ENCODE assay signal across 8 mouse cellular contexts in genomic region chr6:91515545-91516449, GRCm38 (mm10). TPM values are rescaled to one million over a fixed set of nuclear protein-coding genes. Genes with fewer than 3 reads are reported as not detected.
DNase-seq lines count a peak whose midpoint lies in the region; ATAC-seq and TF ChIP-seq lines count a peak whose summit lies in the region.

Xpc (minus strand) TSS chr6:91515888.
Lsm3 (plus strand) TSS chr6:91515928.

- H3K4me3 ChIP-seq in heart, embryonic 12.5 days = peak within 1 kb of the TSS; percentile 89
- peak within 1 kb of the TSS; percentile 88 for H3K4me3 ChIP-seq in kidney, postnatal 0 days (replicated peaks; ENCODE audit: low read depth, low read length)
- peak within 1 kb of the TSS; percentile 83 for H3K4me3 ChIP-seq in liver, embryonic 11.5 days (ENCODE audit: low read depth, low read length)
- peak within 1 kb of the TSS; percentile 90 for H3K4me3 ChIP-seq in stomach, embryonic 14.5 days (ENCODE audit: low read depth, low read length)

- H3K9me3 ChIP-seq in heart, embryonic 12.5 days (replicated peaks) = no peaks in the 10 kb centered on the region
- H3K9me3 ChIP-seq in kidney, postnatal 0 days (replicated peaks; ENCODE audit: low read length) = no peaks in the 10 kb centered on the region
- no peaks in the 10 kb centered on the region for H3K9me3 ChIP-seq in liver, embryonic 11.5 days (ENCODE audit: control insufficient read depth, low read length)
- no peaks in the 10 kb centered on the region for H3K9me3 ChIP-seq in stomach, embryonic 14.5 days (ENCODE audit: control insufficient read depth, low read depth, low read length)

- H3K4me1 ChIP-seq in heart, embryonic 12.5 days (replicated peaks) = peaks cover 29% of the 10 kb centered on the region
- peaks cover 7% of the 10 kb centered on the region; the same call in 1 of the 2 replicates for H3K4me1 ChIP-seq in kidney, postnatal 0 days (replicated peaks; ENCODE audit: insufficient read depth, low read length)
- H3K4me1 ChIP-seq in liver, embryonic 11.5 days (replicated peaks; ENCODE audit: control insufficient read depth, insufficient read depth, low read length) = peaks cover 14% of the 10 kb centered on the region
- H3K4me1 ChIP-seq in stomach, embryonic 14.5 days (ENCODE audit: control insufficient read depth, insufficient read depth, low read length) = peaks cover 11% of the 10 kb centered on the region

- peaks cover 32% of the 10 kb centered on the region for H3K36me3 ChIP-seq in heart, embryonic 12.5 days
- peaks cover 22% of the 10 kb centered on the region; the same call in 1 of the 2 replicates for H3K36me3 ChIP-seq in kidney, postnatal 0 days (ENCODE audit: insufficient read depth, low read length)
- peaks cover 18% of the 10 kb centered on the region for H3K36me3 ChIP-seq in liver, embryonic 11.5 days (ENCODE audit: control insufficient read depth, insufficient read depth, low read length)
- H3K36me3 ChIP-seq in stomach, embryonic 14.5 days (ENCODE audit: control insufficient read depth, insufficient read depth, low read length) = peaks cover 27% of the 10 kb centered on the region

- peak within 1 kb of the TSS; percentile 90 for H3K9ac ChIP-seq in heart, embryonic 12.5 days
- H3K9ac ChIP-seq in kidney, postnatal 0 days (ENCODE audit: low read depth, low read length) = peak within 1 kb of the TSS; percentile 88
- H3K9ac ChIP-seq in liver, embryonic 11.5 days (ENCODE audit: low read depth, low read length) = peak within 1 kb of the TSS; percentile 92
- peak within 1 kb of the TSS; percentile 76 for H3K9ac ChIP-seq in stomach, embryonic 14.5 days (replicated peaks; ENCODE audit: low read depth, low read length)

- peak within 1 kb of the TSS; percentile 94 for H3K4me2 ChIP-seq in heart, embryonic 12.5 days
- H3K4me2 ChIP-seq in kidney, postnatal 0 days (ENCODE audit: low read length) = peak within 1 kb of the TSS; percentile 89
- H3K4me2 ChIP-seq in liver, embryonic 11.5 days = peak within 1 kb of the TSS; percentile 77
- H3K4me2 ChIP-seq in stomach, embryonic 14.5 days (replicated peaks; ENCODE audit: low read depth, low read length) = peak within 1 kb of the TSS; percentile 52

- no peaks in the 10 kb centered on the region for H3K27me3 ChIP-seq in heart, embryonic 12.5 days (replicated peaks)
- H3K27me3 ChIP-seq in kidney, postnatal 0 days (ENCODE audit: insufficient read depth, low read length) = no peaks in the 10 kb centered on the region
- no peaks in the 10 kb centered on the region for H3K27me3 ChIP-seq in liver, embryonic 11.5 days (replicated peaks; ENCODE audit: control insufficient read depth, insufficient read depth, low read length)
- no peaks in the 10 kb centered on the region for H3K27me3 ChIP-seq in stomach, embryonic 14.5 days (ENCODE audit: control insufficient read depth, insufficient read depth, low read length)

- peak; percentile 98 for DNase-seq in CD4-positive helper T cell, adult 2 months (ENCODE audit: low read depth, low spot score)
- DNase-seq in brain, embryonic 18.5 days (ENCODE audit: low read depth, low spot score) = peak; percentile 92
- peak; percentile 98 for DNase-seq in kidney, postnatal 0 days (ENCODE audit: low spot score)
- DNase-seq in liver, embryonic 11.5 days (ENCODE audit: low spot score) = peak; percentile 99
- DNase-seq in naive thymus-derived CD4-positive, alpha-beta T cell, adult 2 months (ENCODE audit: low read depth) = peak; percentile 99

- peak; percentile 95 for ATAC-seq in erythroid progenitor cell, adult 5-6 weeks (replicated peaks; ENCODE audit: low FRiP score, poor library complexity, severe bottlenecking)
- peak; percentile 99 for ATAC-seq in heart, embryonic 12.5 days (ENCODE audit: insufficient number of reproducible peaks, low FRiP score)
- ATAC-seq in kidney, postnatal 0 days (replicated peaks; ENCODE audit: low FRiP score, low read depth) = peak; percentile 98
- ATAC-seq in liver, embryonic 11.5 days (replicated peaks; ENCODE audit: low FRiP score) = peak; percentile 98
- ATAC-seq in stomach, embryonic 14.5 days (ENCODE audit: insufficient number of reproducible peaks, insufficient read depth, low FRiP score, low read depth) = peak; percentile 98

- TF ChIP-seq CTCF in kidney, postnatal 0 days (IDR thresholded peaks at IDR 0.05; ENCODE audit: low read depth) = 0 out of 2 replicates have a peak, but pooled peaks have one; percentile 19

- peak within 1 kb of the TSS; percentile 60 for H3K27ac ChIP-seq in heart, embryonic 12.5 days (ENCODE audit: poor library complexity, severe bottlenecking)
- peak within 1 kb of the TSS; percentile 79 for H3K27ac ChIP-seq in kidney, postnatal 0 days
- peak within 1 kb of the TSS; percentile 1; the same call in 1 of the 2 replicates for H3K27ac ChIP-seq in liver, embryonic 11.5 days (ENCODE audit: low read depth, low read length)
- H3K27ac ChIP-seq in stomach, embryonic 14.5 days (ENCODE audit: low read length) = peak within 1 kb of the TSS; percentile 62

- WGBS in heart, embryonic 12.5 days = under 1% methylated on average over 80 of the region's 80 CpGs
- under 1% methylated on average over 80 of the region's 80 CpGs for WGBS in kidney, postnatal 0 days
- under 1% methylated on average over 80 of the region's 80 CpGs for WGBS in liver, embryonic 11.5 days
- under 1% methylated on average over 78 of the region's 80 CpGs for WGBS in stomach, embryonic 14.5 days

RNA-seq across cellular contexts. Expression of gene Xpc, which starts in this region (rescaled TPM):
- total RNA-seq in erythroid progenitor cell, adult 5-6 weeks (2015; ENCODE audit: low replicate concordance) = 3.2 and 5.4 TPM in 2 replicates
- total RNA-seq in erythroid progenitor cell, adult 5-6 weeks (2017; ENCODE audit: low replicate concordance) = 4.7 and 6.4 TPM in 2 replicates
- polyA plus RNA-seq in heart, embryonic 12.5 days (2016; fragmentation: Nextera tagmentation; extraction: Ambion mirVana) = 13.4 and 14.4 TPM in 2 replicates
- polyA plus RNA-seq in kidney, postnatal 0 days (2015; fragmentation: Nextera tagmentation; extraction: Ambion mirVana) = 29.2 and 29.4 TPM in 2 replicates
- 13.2 and 13.4 TPM in 2 replicates for polyA plus RNA-seq in liver, embryonic 11.5 days (2014; fragmentation: Nextera tagmentation; extraction: Ambion mirVana)
- polyA plus RNA-seq in stomach, embryonic 14.5 days (2014; fragmentation: Nextera tagmentation; extraction: Ambion mirVana) = 15.8 and 17.7 TPM in 2 replicates

RNA-seq across cellular contexts. Expression of gene Lsm3, which starts in this region (rescaled TPM):
- total RNA-seq in erythroid progenitor cell, adult 5-6 weeks (2015; ENCODE audit: low replicate concordance) = 92.6 and 97.3 TPM in 2 replicates
- total RNA-seq in erythroid progenitor cell, adult 5-6 weeks (2017; ENCODE audit: low replicate concordance) = 114 and 121 TPM in 2 replicates
- polyA plus RNA-seq in heart, embryonic 12.5 days (2016; fragmentation: Nextera tagmentation; extraction: Ambion mirVana) = 178 and 181 TPM in 2 replicates
- polyA plus RNA-seq in kidney, postnatal 0 days (2015; fragmentation: Nextera tagmentation; extraction: Ambion mirVana) = 215 and 222 TPM in 2 replicates
- 309 and 318 TPM in 2 replicates for polyA plus RNA-seq in liver, embryonic 11.5 days (2014; fragmentation: Nextera tagmentation; extraction: Ambion mirVana)
- 252 and 279 TPM in 2 replicates for polyA plus RNA-seq in stomach, embryonic 14.5 days (2014; fragmentation: Nextera tagmentation; extraction: Ambion mirVana)

Comparison
In these comparisons a context has a peak if more than half of its experiments do, and no peak if none do; other contexts are left out.
1. Peak in every context shown above with its lines: DNase-seq, ATAC-seq, H3K4me3 ChIP-seq and H3K27ac ChIP-seq.
2. H3K27ac ChIP-seq: peak in every context shown above with its lines; median percentile 79 in kidney, postnatal 0 days; 62 in stomach, embryonic 14.5 days; 60 in heart, embryonic 12.5 days; 1 in liver, embryonic 11.5 days.